ENCODE assay signal across 23 mouse cellular contexts in genomic region chr9:107334356-107334755, GRCm38 (mm10). TPM values are rescaled to one million over a fixed set of nuclear protein-coding genes. Genes with fewer than 3 reads are reported as not detected.
A peak's percentile ranks its signal among the peaks of the same experiment; 100 is the strongest.
DNase-seq lines count a peak whose midpoint lies in the region; ATAC-seq and TF ChIP-seq lines count a peak whose summit lies in the region.
"Had no signal": no experiment of that assay in that cellular context is flagged by ENCODE, and none has a peak within 500 bp of the region (broad histone marks: within the 10 kb centered on the region; RNA-seq: fewer than 3 reads in every experiment).

No protein-coding gene starts in this region.

- H3K36me3 ChIP-seq in neural tube, embryonic 12.5 days: no peaks in the 10 kb centered on the region; the same call in 1 of the 2 replicates
- H3K36me3 ChIP-seq in neural tube, embryonic 15.5 days: peaks cover 10% of the 10 kb centered on the region
- H3K36me3 ChIP-seq in G1E (replicated peaks): peaks cover 72% of the 10 kb centered on the region
- H3K36me3 ChIP-seq in megakaryocyte, embryonic 14.5 days (replicated peaks; ENCODE audit: low read length): peaks cover 41% of the 10 kb centered on the region
- H3K36me3 ChIP-seq in stomach, postnatal 0 days (ENCODE audit: control insufficient read depth, insufficient read depth, low read length): no peaks in the 10 kb centered on the region
- H3K36me3 ChIP-seq: midbrain, embryonic 15.5 days had no signal

- DNase-seq in G1E (ENCODE audit: low spot score) (no peak), MN1 (ENCODE audit: low spot score) (no peak)
- peak; percentile 53 for DNase-seq in thymus, postnatal 25 days
- DNase-seq in c-Kit-positive CD71-positive TER-119-positive erythroid progenitor cells, embryonic 14.5 days (ENCODE audit: low spot score): no peak
- no peak for DNase-seq in stomach, postnatal 0 days (ENCODE audit: low spot score)
- DNase-seq: cerebellum, postnatal 14 days; embryo, embryonic 11 days; gastrocnemius, postnatal 25 days; heart, adult 2 months; kidney, adult 11 months; kidney, postnatal 25 days; layer of hippocampus, adult 9-11 months; left cerebral cortex, postnatal 4 days; liver; right cerebral cortex, postnatal 4 days had no signal

- H3K27me3 ChIP-seq in neural tube, embryonic 12.5 days (replicated peaks): no peaks in the 10 kb centered on the region
- H3K27me3 ChIP-seq in neural tube, embryonic 15.5 days (replicated peaks): no peaks in the 10 kb centered on the region
- H3K27me3 ChIP-seq in G1E (ENCODE audit: insufficient read depth, low read length): no peaks in the 10 kb centered on the region
- H3K27me3 ChIP-seq in megakaryocyte, embryonic 14.5 days (replicated peaks): no peaks in the 10 kb centered on the region
- H3K27me3 ChIP-seq in stomach, postnatal 0 days (ENCODE audit: control insufficient read depth, insufficient read depth, low read length): no peaks in the 10 kb centered on the region
- H3K27me3 ChIP-seq: midbrain, embryonic 15.5 days had no signal

- 88% methylated on average over 6 of the region's 6 CpGs for WGBS in neural tube, embryonic 12.5 days
- WGBS in neural tube, embryonic 15.5 days: 86% methylated on average over 6 of the region's 6 CpGs
- WGBS in stomach, postnatal 0 days: 85% methylated on average over 6 of the region's 6 CpGs

- H3K4me1 ChIP-seq in neural tube, embryonic 12.5 days: peaks cover 11% of the 10 kb centered on the region
- H3K4me1 ChIP-seq in neural tube, embryonic 15.5 days: peaks cover 22% of the 10 kb centered on the region
- peaks cover 84% of the 10 kb centered on the region for H3K4me1 ChIP-seq in G1E (ENCODE audit: insufficient read depth, low read depth, low read length)
- H3K4me1 ChIP-seq in megakaryocyte, embryonic 14.5 days: peaks cover 89% of the 10 kb centered on the region
- 0 out of 2 replicates have a peak, but pooled peaks cover 2% of the 10 kb centered on the region for H3K4me1 ChIP-seq in stomach, postnatal 0 days (replicated peaks; ENCODE audit: control insufficient read depth, insufficient read depth)

- no peak overlapping the region for H3K27ac ChIP-seq in neural tube, embryonic 12.5 days
- no peak overlapping the region for H3K27ac ChIP-seq in neural tube, embryonic 15.5 days (replicated peaks)
- H3K27ac ChIP-seq in stomach, postnatal 0 days (replicated peaks): no peak overlapping the region
- H3K27ac ChIP-seq: heart, adult 2 months; left cerebral cortex, adult 2 months; midbrain, embryonic 15.5 days had no signal

- no peak for TF ChIP-seq CTCF in G1E (IDR thresholded peaks at IDR 0.05; ENCODE audit: low read depth, low read length)
- no peak for TF ChIP-seq CTCF in stomach, postnatal 0 days (IDR thresholded peaks at IDR 0.05; ENCODE audit: low read depth)

- H3K9me3 ChIP-seq in neural tube, embryonic 12.5 days: no peaks in the 10 kb centered on the region
- no peaks in the 10 kb centered on the region for H3K9me3 ChIP-seq in neural tube, embryonic 15.5 days (replicated peaks)
- H3K9me3 ChIP-seq in G1E (replicated peaks): no peaks in the 10 kb centered on the region
- H3K9me3 ChIP-seq in megakaryocyte, embryonic 14.5 days: no peaks in the 10 kb centered on the region
- H3K9me3 ChIP-seq in stomach, postnatal 0 days (ENCODE audit: control insufficient read depth, low read length): no peaks in the 10 kb centered on the region
- H3K9me3 ChIP-seq: midbrain, embryonic 15.5 days had no signal

- no peak for ATAC-seq in neural tube, embryonic 12.5 days (ENCODE audit: low FRiP score, low read depth)
- no peak for ATAC-seq in neural tube, embryonic 15.5 days (ENCODE audit: low FRiP score)
- ATAC-seq in G1E (ENCODE audit: extremely low read depth, insufficient number of reproducible peaks, low FRiP score, poor library complexity, severe bottlenecking): no peak
- no peak for ATAC-seq in stomach, postnatal 0 days (ENCODE audit: low FRiP score, low TSS enrichment)
- ATAC-seq: hindbrain, embryonic 16.5 days; lung, postnatal 0 days; midbrain, embryonic 15.5 days had no signal

- no peak for TF ChIP-seq EP300 in stomach, postnatal 0 days (optimal IDR thresholded peaks at IDR 0.05)

- no peak overlapping the region for H3K4me2 ChIP-seq in neural tube, embryonic 12.5 days (replicated peaks)
- no peak overlapping the region for H3K4me2 ChIP-seq in neural tube, embryonic 15.5 days
- H3K4me2 ChIP-seq in stomach, postnatal 0 days (replicated peaks; ENCODE audit: low read depth): no peak overlapping the region
- H3K4me2 ChIP-seq: midbrain, embryonic 15.5 days had no signal

- H3K9ac ChIP-seq in neural tube, embryonic 12.5 days: 0 out of 2 replicates have a peak overlapping the region, but pooled peaks have one; percentile 8
- H3K9ac ChIP-seq in neural tube, embryonic 15.5 days (replicated peaks): no peak overlapping the region
- H3K9ac ChIP-seq in stomach, postnatal 0 days (ENCODE audit: low read length): no peak overlapping the region
- H3K9ac ChIP-seq: midbrain, embryonic 15.5 days had no signal

- H3K4me3 ChIP-seq in neural tube, embryonic 12.5 days: no peak overlapping the region
- H3K4me3 ChIP-seq in neural tube, embryonic 15.5 days (replicated peaks): no peak overlapping the region
- H3K4me3 ChIP-seq in G1E (ENCODE audit: low read depth, low read length): peak overlapping the region; percentile 59; the same call in 1 of the 2 replicates
- H3K4me3 ChIP-seq in megakaryocyte, embryonic 14.5 days (replicated peaks): peak overlapping the region; percentile 67
- H3K4me3 ChIP-seq in stomach, postnatal 0 days (ENCODE audit: low read depth, low read length): no peak overlapping the region
- H3K4me3 ChIP-seq: heart, adult 2 months; left cerebral cortex, adult 2 months; midbrain, embryonic 15.5 days; myocyte had no signal

RNA-seq across cellular contexts. Expression of gene Hemk1, which starts 3.8 kb away (rescaled TPM):
- 14.2 and 15.5 TPM in 2 replicates for polyA plus RNA-seq in neural tube, embryonic 12.5 days (2016; fragmentation: Nextera tagmentation; extraction: Ambion mirVana)
- polyA plus RNA-seq in neural tube, embryonic 15.5 days (2015; fragmentation: Nextera tagmentation; extraction: Ambion mirVana): 16.3 and 18.2 TPM in 2 replicates
- 29.6 and 42.6 TPM in 2 replicates for total RNA-seq in G1E (2014; fragmentation: Nextera tagmentation)
- 35.6 and 48.6 TPM in 2 replicates for total RNA-seq in G1E (2017)
- 9.4 and 11.0 TPM in 2 replicates for polyA plus RNA-seq in G1E (2012)
- polyA plus RNA-seq in megakaryocyte, embryonic 14.5 days (2012; ENCODE audit: insufficient read depth, low replicate concordance): 8.1 TPM in 1 of 2 replicates, not detected in the other
- 5.3 and 6.7 TPM in 2 replicates for polyA plus RNA-seq in stomach, postnatal 0 days (2015; fragmentation: Nextera tagmentation; extraction: Ambion mirVana)

RNA-seq across cellular contexts. Expression of gene 6430571L13Rik, which starts 6.0 kb away (rescaled TPM):
- 4.1 and 4.8 TPM in 2 replicates for polyA plus RNA-seq in neural tube, embryonic 12.5 days (2016; fragmentation: Nextera tagmentation; extraction: Ambion mirVana)
- polyA plus RNA-seq in neural tube, embryonic 15.5 days (2015; fragmentation: Nextera tagmentation; extraction: Ambion mirVana): 7.8 and 9.1 TPM in 2 replicates
- total RNA-seq in G1E (2014; fragmentation: Nextera tagmentation) (1.3 TPM in 1 of 2 replicates, not detected in the other), G1E (2017) (0.64 and 0.76 TPM in 2 replicates)
- polyA plus RNA-seq in G1E (2012): 0.29 and 0.46 TPM in 2 replicates
- not detected in 2 replicates for polyA plus RNA-seq in megakaryocyte, embryonic 14.5 days (2012; ENCODE audit: insufficient read depth, low replicate concordance)
- polyA plus RNA-seq in stomach, postnatal 0 days (2015; fragmentation: Nextera tagmentation; extraction: Ambion mirVana): 0.63 and 0.73 TPM in 2 replicates

RNA-seq across cellular contexts. Expression of gene Cish, which starts 38.5 kb away (rescaled TPM):
- 6.6 and 9.3 TPM in 2 replicates for polyA plus RNA-seq in neural tube, embryonic 12.5 days (2016; fragmentation: Nextera tagmentation; extraction: Ambion mirVana)
- polyA plus RNA-seq in neural tube, embryonic 15.5 days (2015; fragmentation: Nextera tagmentation; extraction: Ambion mirVana): 12.6 and 15.5 TPM in 2 replicates
- 106 TPM in 2 replicates for total RNA-seq in G1E (2014; fragmentation: Nextera tagmentation)
- 22.1 and 24.7 TPM in 2 replicates for total RNA-seq in G1E (2017)
- 151 and 158 TPM in 2 replicates for polyA plus RNA-seq in G1E (2012)
- 47.7 and 114 TPM in 2 replicates for polyA plus RNA-seq in megakaryocyte, embryonic 14.5 days (2012; ENCODE audit: insufficient read depth, low replicate concordance)
- polyA plus RNA-seq in stomach, postnatal 0 days (2015; fragmentation: Nextera tagmentation; extraction: Ambion mirVana): 30.8 and 32.2 TPM in 2 replicates

RNA-seq across cellular contexts. Expression of gene Mapkapk3, which starts 44.7 kb away (rescaled TPM):
- 3.5 and 3.7 TPM in 2 replicates for polyA plus RNA-seq in neural tube, embryonic 12.5 days (2016; fragmentation: Nextera tagmentation; extraction: Ambion mirVana)
- polyA plus RNA-seq in neural tube, embryonic 15.5 days (2015; fragmentation: Nextera tagmentation; extraction: Ambion mirVana): 2.2 and 9.4 TPM in 2 replicates
- total RNA-seq in G1E (2014; fragmentation: Nextera tagmentation): 41.5 and 66.3 TPM in 2 replicates
- 99.8 and 115 TPM in 2 replicates for total RNA-seq in G1E (2017)
- polyA plus RNA-seq in G1E (2012): 60.1 and 72.6 TPM in 2 replicates
- 35.6 and 49.9 TPM in 2 replicates for polyA plus RNA-seq in megakaryocyte, embryonic 14.5 days (2012; ENCODE audit: insufficient read depth, low replicate concordance)
- 32.0 and 37.4 TPM in 2 replicates for polyA plus RNA-seq in stomach, postnatal 0 days (2015; fragmentation: Nextera tagmentation; extraction: Ambion mirVana)

Comparison
In these comparisons a context has a peak if more than half of its experiments do, and no peak if none do; other contexts are left out.
1. H3K4me3 ChIP-seq: peak in G1E (single experiment) and megakaryocyte, embryonic 14.5 days (single experiment); none in neural tube, embryonic 12.5 days (single experiment), neural tube, embryonic 15.5 days (single experiment) and stomach, postnatal 0 days (single experiment).